Mouse (Mus musculus): Measurements from ENCODE around the gene Olfr727.

Gene Olfr727

DNA sequence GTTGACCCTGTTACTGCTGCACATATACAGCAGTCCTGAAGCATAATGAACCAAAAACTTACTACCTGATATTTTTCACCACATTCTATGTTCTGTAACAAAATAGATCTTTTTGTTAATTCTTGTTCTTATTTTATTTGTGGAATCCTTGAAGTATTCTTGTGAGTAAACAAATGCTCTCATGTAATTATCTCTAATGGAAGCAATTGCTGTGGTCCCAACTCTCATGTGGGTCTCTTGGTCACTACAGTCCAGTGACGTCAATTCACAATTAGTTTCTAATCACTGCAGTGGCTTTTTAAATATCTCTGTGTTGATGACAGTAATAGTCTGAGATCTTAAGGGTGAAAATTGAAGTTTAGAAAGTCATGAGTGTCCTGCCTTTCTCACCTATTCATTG lies at the start of gene Olfr727:
Gene Olfr727, plus strand, starts transcription at position 301 of the 400 bp plus-strand sequence.
- no peak for DNase-seq

DNA sequence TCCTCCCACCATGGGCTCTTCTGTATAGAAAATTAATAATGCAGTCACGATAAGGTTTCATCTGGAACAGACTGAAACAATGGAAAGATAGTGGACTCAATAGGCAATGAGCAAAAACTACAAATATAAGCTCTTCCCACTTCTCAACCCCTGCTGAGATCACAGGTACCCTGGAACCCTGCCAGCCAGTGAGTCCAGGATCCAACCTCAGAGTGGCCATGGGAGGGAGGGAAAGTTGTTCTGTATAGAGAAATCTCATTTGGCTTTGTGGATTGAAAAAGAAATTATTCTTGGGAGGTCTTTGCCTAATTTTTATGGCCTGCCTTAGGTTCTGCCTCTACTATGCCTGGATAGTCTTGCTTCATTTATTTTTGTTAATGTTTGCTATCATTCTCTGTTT lies 32.1 kb upstream of the Olfr727 start, which contains the start of gene Olfr726:
Gene Olfr726, minus strand, starts transcription at position 101 of the 400 bp plus-strand sequence.
- DNase-seq, result peak in 1 of 2 experiments; percentile 7

DNA sequence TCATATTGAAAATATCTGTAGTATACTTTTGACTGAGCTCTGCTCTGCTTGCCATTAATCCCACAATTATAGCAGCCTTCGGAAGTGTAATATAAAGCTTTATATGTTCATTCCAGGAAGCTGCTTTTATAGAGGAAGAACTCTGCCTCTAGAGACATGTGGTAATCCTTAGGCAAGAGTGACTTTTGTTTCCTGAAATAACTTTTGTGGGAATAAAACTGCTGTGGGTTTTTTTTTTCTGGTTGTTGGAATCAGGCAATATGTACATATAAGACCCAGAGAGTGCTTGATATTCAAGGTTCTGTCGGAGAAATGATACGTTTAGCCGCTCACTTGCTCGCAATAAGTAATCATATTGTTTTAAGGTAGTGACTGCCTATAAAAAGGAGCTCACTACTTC lies 19.6 kb downstream of the Olfr727 start, which contains the start of gene Olfr728:
Gene Olfr728, minus strand, starts transcription at position 101 of the 400 bp plus-strand sequence.
- no peak for DNase-seq

DNA sequence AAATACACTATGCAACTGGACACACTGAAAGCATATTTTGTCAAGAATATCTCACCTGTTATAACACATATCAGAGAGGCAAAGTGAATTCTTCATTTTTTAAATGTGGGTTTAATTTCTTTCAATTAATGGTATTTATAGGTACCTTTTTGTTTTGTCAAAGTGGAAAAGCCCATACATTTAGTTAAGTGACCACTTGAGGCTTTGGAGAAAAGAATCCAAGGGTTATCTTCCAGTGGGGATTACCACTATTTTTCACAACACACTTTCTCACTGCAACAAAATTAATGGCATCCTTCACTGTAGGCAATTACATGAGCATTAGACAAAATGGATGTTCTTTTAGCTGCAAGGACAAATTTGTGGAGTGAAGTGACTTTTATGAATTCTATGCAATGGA lies 29.8 kb downstream of the Olfr727 start, which contains the start of gene Olfr729:
Gene Olfr729, minus strand, starts transcription at position 101 of the 400 bp plus-strand sequence.
- DNase-seq, result no peak

Data from kidney, postnatal 36 days (tissue).